Mouse (Mus musculus): ENCODE data around the gene Zfp85. TPM values are rescaled to one million over a fixed set of nuclear protein-coding genes. Genes with fewer than 3 reads are reported as not detected.
A peak's percentile ranks its signal among the peaks of the same experiment; 100 is the strongest.
"Not testable (repeated sequence)": the region's sequence is repeated elsewhere in the genome, so short reads cannot be mapped to it uniquely, and the experiment has no call there.

The Zfp85 gene
- polyA plus RNA-seq, 1 experiment: 5.5 TPM

DNA sequence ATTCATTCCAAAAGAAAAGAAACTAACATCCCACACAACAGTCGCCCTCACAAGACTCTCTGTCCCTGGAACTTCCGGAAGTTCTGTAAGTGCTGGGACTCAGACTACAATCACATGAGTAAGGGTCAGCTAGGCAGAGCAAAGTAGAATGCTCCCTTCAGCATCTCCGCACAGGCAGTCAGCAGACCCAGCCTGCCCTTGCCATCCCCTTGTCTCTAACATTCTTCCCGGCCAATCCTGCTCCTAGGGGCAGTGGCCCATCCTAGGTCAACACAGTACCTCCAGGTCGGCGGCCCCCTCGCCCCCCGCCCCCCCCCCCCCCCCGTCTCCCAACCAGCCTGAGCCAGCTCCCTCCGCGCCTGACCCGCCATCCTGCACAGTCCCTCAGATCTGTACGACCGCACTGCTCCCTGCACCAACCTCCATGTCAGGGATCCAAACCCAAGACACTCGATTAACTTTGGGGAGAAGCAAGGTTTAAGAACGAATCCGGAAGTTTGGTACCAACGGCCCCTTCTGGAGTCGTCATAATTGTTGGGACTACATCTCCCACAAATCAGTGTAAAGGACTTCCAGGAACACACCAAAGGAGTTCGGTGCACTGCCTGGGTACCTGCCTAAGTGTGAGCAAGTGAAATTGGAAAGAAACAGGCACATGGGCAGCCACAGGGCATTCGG lies 26.2 kb downstream of the Zfp85 start, which contains the start of gene Zfp65:
Gene Zfp65, minus strand, starts transcription at position 533 of the 678 bp plus-strand sequence.
- Histone ChIP-seq H3K9me3 (replicated peaks; ENCODE audit: control insufficient read depth, insufficient read depth, low read length, poor library complexity, severe bottlenecking) (peaks cover 14% of the 10 kb centered on the region), H3K9ac (ENCODE audit: low read depth, poor library complexity, severe bottlenecking) (peak within 1 kb of the TSS; percentile 65), H3K27me3 (ENCODE audit: control insufficient read depth, insufficient read depth, low read length, poor library complexity, severe bottlenecking) (no peaks in the 10 kb centered on the region), H3K4me3 (ENCODE audit: low read depth, low read length) (peak within 1 kb of the TSS; percentile 82), H3K36me3 (ENCODE audit: control insufficient read depth, insufficient read depth, low read length, poor library complexity, severe bottlenecking) (no peaks in the 10 kb centered on the region), H3K4me1 (ENCODE audit: control insufficient read depth, insufficient read depth, low read length) (no peaks in the 10 kb centered on the region), H3K27ac (ENCODE audit: insufficient read depth, low read length) (peak within 1 kb of the TSS; percentile 45)
- TF ChIP-seq CTCF (IDR thresholded peaks at IDR 0.05; ENCODE audit: low read depth, low read length) (no peak), EP300 (IDR thresholded peaks at IDR 0.05; ENCODE audit: insufficient read depth, low read depth, low read length) (peak; percentile 54; the same call in 1 of the 2 replicates)

GRCm38 (mm10) chr13:67728106-67728505 lies 26.9 kb downstream of the Zfp85 start:
- peak overlapping the region; percentile 65 for H3K9ac ChIP-seq (ENCODE audit: low read depth, poor library complexity, severe bottlenecking)
- peaks cover 9% of the 10 kb centered on the region for H3K9me3 ChIP-seq (replicated peaks; ENCODE audit: control insufficient read depth, insufficient read depth, low read length, poor library complexity, severe bottlenecking)
- no peak overlapping the region for H3K4me3 ChIP-seq (ENCODE audit: low read depth, low read length)
- no peaks in the 10 kb centered on the region for H3K27me3 ChIP-seq (ENCODE audit: control insufficient read depth, insufficient read depth, low read length, poor library complexity, severe bottlenecking)
- H3K36me3 ChIP-seq (ENCODE audit: control insufficient read depth, insufficient read depth, low read length, poor library complexity, severe bottlenecking): no peaks in the 10 kb centered on the region
- no peaks in the 10 kb centered on the region for H3K4me1 ChIP-seq (ENCODE audit: control insufficient read depth, insufficient read depth, low read length)
- H3K27ac ChIP-seq (ENCODE audit: insufficient read depth, low read length): peak overlapping the region; percentile 17; the same call in 1 of the 2 replicates
- no peak for TF ChIP-seq EP300 (IDR thresholded peaks at IDR 0.05; ENCODE audit: insufficient read depth, low read depth, low read length)
- TF ChIP-seq CTCF (IDR thresholded peaks at IDR 0.05; ENCODE audit: low read depth, low read length): no peak
- no peak for TF ChIP-seq POLR2A (IDR thresholded peaks at IDR 0.05; ENCODE audit: insufficient read depth, low read length)

DNA sequence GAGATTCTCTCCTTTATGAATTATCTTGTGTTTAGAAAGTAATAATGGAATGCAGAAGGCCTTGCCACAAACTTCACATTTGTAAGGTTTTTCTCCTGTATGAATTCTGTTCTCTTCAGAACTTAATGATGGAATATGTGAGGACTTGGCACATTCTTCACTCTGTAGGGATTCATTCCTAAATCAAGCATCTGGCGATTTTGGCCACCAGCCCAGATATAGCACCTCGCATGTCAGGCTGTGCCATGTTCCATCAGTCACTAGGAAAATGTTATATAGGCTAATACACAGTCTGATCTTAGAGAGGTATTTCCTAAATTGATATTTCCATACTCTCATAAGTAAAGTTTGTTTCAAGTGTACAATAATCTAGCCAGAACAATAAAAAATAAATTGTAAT lies 29.7 kb downstream of the Zfp85 start:
- not testable (repeated sequence) for H3K4me3 ChIP-seq (ENCODE audit: low read depth, low read length); H3K27me3 ChIP-seq (ENCODE audit: control insufficient read depth, insufficient read depth, low read length, poor library complexity, severe bottlenecking); H3K9ac ChIP-seq (ENCODE audit: low read depth, poor library complexity, severe bottlenecking); H3K4me1 ChIP-seq (ENCODE audit: control insufficient read depth, insufficient read depth, low read length); H3K27ac ChIP-seq (ENCODE audit: insufficient read depth, low read length); H3K36me3 ChIP-seq (ENCODE audit: control insufficient read depth, insufficient read depth, low read length, poor library complexity, severe bottlenecking); H3K9me3 ChIP-seq (replicated peaks; ENCODE audit: control insufficient read depth, insufficient read depth, low read length, poor library complexity, severe bottlenecking)

DNA sequence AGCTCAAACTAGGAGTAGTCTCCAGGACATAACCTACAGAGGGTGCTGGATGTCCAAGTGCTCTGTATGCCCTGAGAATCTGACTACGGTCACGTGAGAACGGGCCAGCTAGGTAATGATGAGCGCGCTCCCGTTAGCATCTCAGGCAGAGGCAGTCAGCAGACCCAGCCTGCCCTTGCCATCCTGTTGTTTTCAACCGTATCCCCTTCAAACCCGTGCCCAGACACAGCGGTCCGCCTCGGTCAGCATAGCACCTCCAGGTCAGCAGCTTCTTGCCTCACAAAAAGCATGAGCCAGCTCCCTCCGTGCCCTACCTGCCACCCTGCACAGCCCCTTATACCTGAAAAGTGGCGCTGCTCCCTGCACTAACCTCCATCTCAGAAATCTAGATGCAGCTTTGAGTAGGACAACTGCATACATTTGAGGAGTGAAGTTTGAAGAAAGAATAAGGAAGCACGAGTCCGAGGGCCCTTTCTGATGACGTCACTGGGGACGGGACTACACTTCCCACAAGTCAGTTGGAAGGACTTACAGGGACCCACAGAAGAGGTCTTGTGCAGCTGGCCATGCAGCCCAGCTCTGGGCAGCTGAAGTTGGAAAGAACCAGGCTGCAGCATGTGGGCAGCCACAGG lies 31.1 kb downstream of the Zfp85 start:
- no peaks in the 10 kb centered on the region for H3K9me3 ChIP-seq (replicated peaks; ENCODE audit: control insufficient read depth, insufficient read depth, low read length, poor library complexity, severe bottlenecking)
- H3K36me3 ChIP-seq (ENCODE audit: control insufficient read depth, insufficient read depth, low read length, poor library complexity, severe bottlenecking): no peaks in the 10 kb centered on the region
- H3K27ac ChIP-seq (ENCODE audit: insufficient read depth, low read length): 0 out of 2 replicates have a peak overlapping the region, but pooled peaks have one; percentile 9
- TF ChIP-seq EP300 (IDR thresholded peaks at IDR 0.05; ENCODE audit: insufficient read depth, low read depth, low read length) (no peak), POLR2A (IDR thresholded peaks at IDR 0.05; ENCODE audit: insufficient read depth, low read length) (peak; percentile 50), CTCF (IDR thresholded peaks at IDR 0.05; ENCODE audit: low read depth, low read length) (no peak)
- H3K27me3 ChIP-seq (ENCODE audit: control insufficient read depth, insufficient read depth, low read length, poor library complexity, severe bottlenecking): no peaks in the 10 kb centered on the region
- peak overlapping the region; percentile 51 for H3K9ac ChIP-seq (ENCODE audit: low read depth, poor library complexity, severe bottlenecking)
- H3K4me3 ChIP-seq (ENCODE audit: low read depth, low read length): peak overlapping the region; percentile 89
- H3K4me1 ChIP-seq (ENCODE audit: control insufficient read depth, insufficient read depth, low read length): no peaks in the 10 kb centered on the region

Other genes with a start within 250 kb of the Zfp85 start
- not detected in 2 replicates for gene Gm26965, start 229.1 kb downstream of the Zfp85 start, polyA plus RNA-seq (2011; ENCODE audit: insufficient read depth, insufficient read length, low read depth, missing spikeins)
- 15.0 and 15.5 TPM in 2 replicates for gene Zfp87, start 229.1 kb downstream of the Zfp85 start, polyA plus RNA-seq (2011; ENCODE audit: insufficient read depth, insufficient read length, low read depth, missing spikeins)
- gene Zfp748, start 201.4 kb downstream of the Zfp85 start, polyA plus RNA-seq (2011; ENCODE audit: insufficient read depth, insufficient read length, low read depth, missing spikeins): 9.3 and 9.9 TPM in 2 replicates
- 10.6 and 11.9 TPM in 2 replicates for gene Zfp729b, start 145.5 kb downstream of the Zfp85 start, polyA plus RNA-seq (2011; ENCODE audit: insufficient read depth, insufficient read length, low read depth, missing spikeins)
- 13.8 and 15.6 TPM in 2 replicates for gene Gm49345, start 117.5 kb downstream of the Zfp85 start, polyA plus RNA-seq (2011; ENCODE audit: insufficient read depth, insufficient read length, low read depth, missing spikeins)
- gene Zfp729a, start 117.4 kb downstream of the Zfp85 start, polyA plus RNA-seq (2011; ENCODE audit: insufficient read depth, insufficient read length, low read depth, missing spikeins): 10.8 and 11.1 TPM in 2 replicates
- gene Zfp738, start 68.2 kb downstream of the Zfp85 start, polyA plus RNA-seq (2011; ENCODE audit: insufficient read depth, insufficient read length, low read depth, missing spikeins): 19.1 and 21.6 TPM in 2 replicates
- 12.1 and 12.6 TPM in 2 replicates for gene Zfp65, start 26.1 kb downstream of the Zfp85 start, polyA plus RNA-seq (2011; ENCODE audit: insufficient read depth, insufficient read length, low read depth, missing spikeins)
- gene Zfp493, start 24.5 kb upstream of the Zfp85 start, polyA plus RNA-seq (2011; ENCODE audit: insufficient read depth, insufficient read length, low read depth, missing spikeins): 15.5 and 16.6 TPM in 2 replicates
- 4.8 and 5.5 TPM in 2 replicates for gene Zfp273, start 58.5 kb upstream of the Zfp85 start, polyA plus RNA-seq (2011; ENCODE audit: insufficient read depth, insufficient read length, low read depth, missing spikeins)
- 5.4 and 8.5 TPM in 2 replicates for gene Gm10037, start 75.9 kb upstream of the Zfp85 start, polyA plus RNA-seq (2011; ENCODE audit: insufficient read depth, insufficient read length, low read depth, missing spikeins)
- gene BC048507, start 108.1 kb upstream of the Zfp85 start, polyA plus RNA-seq (2011; ENCODE audit: insufficient read depth, insufficient read length, low read depth, missing spikeins): not detected in 2 replicates